In the genomic region with DNA sequence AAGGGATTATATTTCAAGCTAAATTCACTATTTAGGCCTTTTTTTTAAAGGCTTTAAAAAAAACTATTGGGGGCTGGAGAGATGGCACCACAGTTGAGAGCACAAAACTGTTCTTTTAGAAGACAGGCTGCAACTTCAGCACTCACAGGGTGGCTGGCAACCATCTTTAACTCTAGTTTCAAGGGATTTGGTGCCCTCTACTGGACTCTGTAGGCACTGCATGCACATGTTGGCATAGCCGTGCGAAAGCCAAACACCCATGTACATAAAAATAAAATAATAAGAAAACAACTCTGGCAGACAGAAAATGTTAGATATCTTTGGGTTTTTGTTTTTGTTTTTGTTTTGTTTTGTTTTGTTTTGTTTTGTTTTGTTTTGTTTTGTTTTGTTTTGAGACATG, we compare ENCODE assay signal across 8 mouse cellular contexts. TPM values are rescaled to one million over a fixed set of nuclear protein-coding genes. Genes with fewer than 3 reads are reported as not detected.
DNase-seq lines count a peak whose midpoint lies in the region; ATAC-seq and TF ChIP-seq lines count a peak whose summit lies in the region.

No protein-coding gene starts in this region.

- no peaks in the 10 kb centered on the region for H3K9me3 ChIP-seq in forebrain, embryonic 11.5 days (ENCODE audit: control insufficient read depth, low read length)
- H3K9me3 ChIP-seq in forebrain, embryonic 13.5 days (replicated peaks) = no peaks in the 10 kb centered on the region
- H3K9me3 ChIP-seq in ES-E14 (ENCODE audit: control insufficient read depth, insufficient read depth, low read depth, low read length) = no peaks in the 10 kb centered on the region

- in situ Hi-C loops in ES-E14 (cut with MboI; ENCODE audit: low sequenced_read_pairs in 2 of 2, unreplicated experiment in 2 of 2) = loop anchor here (5.0 to 25.0 kb wide), 3 partner anchors 199 to 341 kb away; a partner anchor contains a TSS

- DNase-seq in forebrain, embryonic 11.5 days (ENCODE audit: low spot score) = peak; percentile 83
- DNase-seq in ES-E14 (ENCODE audit: low read depth, low spot score) = peak; percentile 75
- peak; percentile 80 for DNase-seq in c-Kit-positive CD71-positive TER-119-positive erythroid progenitor cells, embryonic 14.5 days (ENCODE audit: low spot score)
- DNase-seq in gastrocnemius, adult 2 months = peak; percentile 85
- DNase-seq in layer of hippocampus, adult 8-10 months (ENCODE audit: low spot score in 2 of 2) = peak; percentile 29 to 71
- DNase-seq in lung, postnatal 36 days = peak; percentile 90
- peak; percentile 68 to 87 for DNase-seq in spleen, postnatal 14 days (ENCODE audit: low spot score in 2 of 2)

- no peaks in the 10 kb centered on the region; the same call in 1 of the 2 replicates for H3K4me1 ChIP-seq in forebrain, embryonic 11.5 days (replicated peaks; ENCODE audit: control insufficient read depth, insufficient read depth, low read length)
- H3K4me1 ChIP-seq in forebrain, embryonic 13.5 days = peaks cover 13% of the 10 kb centered on the region
- peaks cover under 1 to 4% of the 10 kb centered on the region in 2 experiments; a peak in 3 of 4 replicates for H3K4me1 ChIP-seq in ES-E14 (ENCODE audit: control insufficient read depth in 2 of 2, insufficient read depth in 2 of 2, low read length in 2 of 2, poor library complexity in 1 of 2)

- intact Hi-C loops in gastrocnemius, adult 2 months (cut with DNase I) = loop anchor here (1.0 to 2.0 kb wide), 3 partner anchors 202 to 341 kb away; no protein-coding TSS in a partner anchor

- peak; percentile 93 for TF ChIP-seq CTCF in gastrocnemius, adult 2 months (IDR thresholded peaks at IDR 0.05)

- no peaks in the 10 kb centered on the region for H3K27me3 ChIP-seq in forebrain, embryonic 11.5 days (ENCODE audit: control insufficient read depth, insufficient read depth, low read length)
- no peaks in the 10 kb centered on the region for H3K27me3 ChIP-seq in forebrain, embryonic 13.5 days

- no peak overlapping the region for H3K4me2 ChIP-seq in forebrain, embryonic 11.5 days (ENCODE audit: low read depth, low read length, severe bottlenecking)
- no peak overlapping the region for H3K4me2 ChIP-seq in forebrain, embryonic 13.5 days

- no peak for ATAC-seq in forebrain, embryonic 11.5 days (replicated peaks; ENCODE audit: low FRiP score)
- no peak for ATAC-seq in forebrain, embryonic 13.5 days

- H3K4me3 ChIP-seq in forebrain, embryonic 11.5 days (ENCODE audit: low read depth, low read length) = no peak overlapping the region
- no peak overlapping the region for H3K4me3 ChIP-seq in forebrain, embryonic 13.5 days
- H3K4me3 ChIP-seq in ES-E14 (ENCODE audit: insufficient read depth in 1 of 2, low read depth in 1 of 2, low read length in 2 of 2, poor library complexity in 1 of 2, severe bottlenecking in 1 of 2) = no peak overlapping the region
- no peak overlapping the region for H3K4me3 ChIP-seq in gastrocnemius, adult 2 months

- H3K9ac ChIP-seq in forebrain, embryonic 11.5 days (ENCODE audit: low read length) = no peak overlapping the region
- no peak overlapping the region for H3K9ac ChIP-seq in forebrain, embryonic 13.5 days
- no peak overlapping the region for H3K9ac ChIP-seq in ES-E14 (ENCODE audit: insufficient read depth, low read depth, low read length, poor library complexity, severe bottlenecking)

- WGBS in forebrain, embryonic 11.5 days = 22% methylated on average over 2 of the region's 2 CpGs
- WGBS in forebrain, embryonic 13.5 days = 27% methylated on average over 2 of the region's 2 CpGs

- no peaks in the 10 kb centered on the region for H3K36me3 ChIP-seq in forebrain, embryonic 11.5 days (ENCODE audit: control insufficient read depth, insufficient read depth, low read length)
- no peaks in the 10 kb centered on the region for H3K36me3 ChIP-seq in forebrain, embryonic 13.5 days (ENCODE audit: poor library complexity, severe bottlenecking)
- no peaks in the 10 kb centered on the region for H3K36me3 ChIP-seq in ES-E14 (ENCODE audit: control insufficient read depth, insufficient read depth, low read length, poor library complexity, severe bottlenecking)

- no peak overlapping the region for H3K27ac ChIP-seq in forebrain, embryonic 11.5 days (ENCODE audit: low read depth, low read length)
- no peak overlapping the region for H3K27ac ChIP-seq in forebrain, embryonic 13.5 days
- no peak overlapping the region for H3K27ac ChIP-seq in ES-E14 (ENCODE audit: insufficient read depth, low read depth, low read length, poor library complexity, severe bottlenecking)
- H3K27ac ChIP-seq in gastrocnemius, adult 2 months = no peak overlapping the region

TF ChIP-seq in ES-E14, 5 proteins besides CTCF, POLR2A, EP300 and RAD21:
- TF ChIP-seq ZC3H11A (IDR thresholded peaks at IDR 0.05; ENCODE audit: borderline replicate concordance, low read depth, low read length) (peak; percentile 92), MAFK (IDR thresholded peaks at IDR 0.05; ENCODE audit: insufficient read depth, low read depth, low read length) (no peak)

RNA-seq across cellular contexts. Expression of a gene that starts 3.8 kb away (rescaled TPM):
- 245 and 247 TPM in 2 replicates for polyA plus RNA-seq in forebrain, embryonic 11.5 days (2014; fragmentation: Nextera tagmentation; extraction: Ambion mirVana)
- 191 and 206 TPM in 2 replicates for polyA plus RNA-seq in forebrain, embryonic 13.5 days (2015; fragmentation: Nextera tagmentation; extraction: Ambion mirVana)
- 51.5 and 63.6 TPM in 2 replicates for total RNA-seq in ES-E14 (2012; rRNA removed)
- 10 to 100 TPM; 26.9 to 33.7 TPM for total RNA-seq in gastrocnemius, adult 2 months (2021)
- 10 to 100 TPM; 46.6 to 56.9 (median 55.6) TPM for total RNA-seq in layer of hippocampus, adult 8-10 months (2022)

RNA-seq across cellular contexts. Expression of a gene that starts 31.7 kb away (rescaled TPM):
- 42.9 and 45.4 TPM in 2 replicates for polyA plus RNA-seq in forebrain, embryonic 11.5 days (2014; fragmentation: Nextera tagmentation; extraction: Ambion mirVana)
- polyA plus RNA-seq in forebrain, embryonic 13.5 days (2015; fragmentation: Nextera tagmentation; extraction: Ambion mirVana) = 40.6 and 42.2 TPM in 2 replicates
- total RNA-seq in ES-E14 (2012; rRNA removed) = 27.6 and 34.2 TPM in 2 replicates
- total RNA-seq in gastrocnemius, adult 2 months (2021) = 10 to 100 TPM in 1 of 2 experiments, 1 to 10 TPM in 1; 8.8 to 10.1 TPM
- 10 to 100 TPM; 25.5 to 36.6 (median 32.5) TPM for total RNA-seq in layer of hippocampus, adult 8-10 months (2022)

RNA-seq across cellular contexts. Expression of a gene that starts 48.0 kb away (rescaled TPM):
- 0.96 and 1.3 TPM in 2 replicates for polyA plus RNA-seq in forebrain, embryonic 11.5 days (2014; fragmentation: Nextera tagmentation; extraction: Ambion mirVana)
- 1.4 and 1.8 TPM in 2 replicates for polyA plus RNA-seq in forebrain, embryonic 13.5 days (2015; fragmentation: Nextera tagmentation; extraction: Ambion mirVana)
- 0.21 TPM in 1 of 2 replicates, not detected in the other for total RNA-seq in ES-E14 (2012; rRNA removed)
- total RNA-seq in gastrocnemius, adult 2 months (2021) = not detected
- total RNA-seq in layer of hippocampus, adult 8-10 months (2022) = 1 to 10 TPM; 1.8 to 3.6 (median 2.7) TPM
